Mouse (Mus musculus) liver, embryonic 15.5 days (tissue): ENCODE results near the gene Unc79. TPM values are rescaled to one million over a fixed set of nuclear protein-coding genes. Genes with fewer than 3 reads are reported as not detected.

Source experiments
- ATAC-seq: fragments of 200-750 bp; cut with Nextera tagmentation; 2 replicates; pipeline ENCODE4 v1.8.0; 2017; ENCODE audit warnings: moderate number of reproducible peaks, mild to moderate bottlenecking, moderate library complexity; ENCODE audit not compliant: insufficient read depth
- H3K27ac ChIP-seq: fragments of 300-500 bp; sonication (generic); replicated peaks from 2 replicates; pipeline ENCODE4 v1.5.1; 2015; ENCODE audit warnings: mild to moderate bottlenecking, inconsistent platforms
- H3K27me3 ChIP-seq: fragments of 300-500 bp; sonication (generic); 2 replicates; pipeline ENCODE4 v1.6.1; 2015; ENCODE audit warnings: mild to moderate bottlenecking, inconsistent platforms
- H3K36me3 ChIP-seq: fragments of 300-500 bp; sonication (generic); replicated peaks from 2 replicates; pipeline ENCODE4 v1.6.1; 2015; ENCODE audit warnings: moderate library complexity, mild to moderate bottlenecking, inconsistent platforms
- H3K4me1 ChIP-seq: fragments of 300-500 bp; sonication (generic); replicated peaks from 2 replicates; pipeline ENCODE4 v1.6.1; 2015; ENCODE audit warnings: inconsistent platforms
- H3K4me2 ChIP-seq: fragments of 300-500 bp; sonication (generic); 2 replicates; pipeline ENCODE4 v1.6.1; 2015; ENCODE audit warnings: moderate library complexity, mild to moderate bottlenecking, inconsistent platforms
- H3K4me3 ChIP-seq: fragments of 300-500 bp; sonication (generic); replicated peaks from 2 replicates; pipeline ENCODE4 v1.5.1; 2015; ENCODE audit warnings: mild to moderate bottlenecking, inconsistent platforms
- H3K9ac ChIP-seq: fragments of 300-500 bp; sonication (generic); 2 replicates; pipeline ENCODE4 v1.6.1; 2015; ENCODE audit warnings: moderate library complexity, mild to moderate bottlenecking, inconsistent platforms
- H3K9me3 ChIP-seq: fragments of 300-500 bp; sonication (generic); replicated peaks from 2 replicates; pipeline ENCODE4 v1.6.1; 2016; ENCODE audit warnings: inconsistent platforms
- WGBS: fragments of 180-500 bp; shearing (Covaris S2); methylation state at CpG from one replicate; pipeline ENCODE4 v1.1.7; 2015; ENCODE audit warnings: mixed read lengths; ENCODE audit not compliant: insufficient replicate concordance; 5-methylcytosine and 5-hydroxymethylcytosine counted together
- polyA plus RNA-seq: library from polyadenylated mRNA; unstranded; fragments of >200 nt; fragmentation: Nextera tagmentation; extraction: Ambion mirVana; gene quantifications from 2 replicates; pipeline ENCODE4 v1.2.1, GENCODE M21; 2015

Unc79 gene
- polyA plus RNA-seq = 0.01 TPM in 1 of 2 replicates, not detected in the other

DNA sequence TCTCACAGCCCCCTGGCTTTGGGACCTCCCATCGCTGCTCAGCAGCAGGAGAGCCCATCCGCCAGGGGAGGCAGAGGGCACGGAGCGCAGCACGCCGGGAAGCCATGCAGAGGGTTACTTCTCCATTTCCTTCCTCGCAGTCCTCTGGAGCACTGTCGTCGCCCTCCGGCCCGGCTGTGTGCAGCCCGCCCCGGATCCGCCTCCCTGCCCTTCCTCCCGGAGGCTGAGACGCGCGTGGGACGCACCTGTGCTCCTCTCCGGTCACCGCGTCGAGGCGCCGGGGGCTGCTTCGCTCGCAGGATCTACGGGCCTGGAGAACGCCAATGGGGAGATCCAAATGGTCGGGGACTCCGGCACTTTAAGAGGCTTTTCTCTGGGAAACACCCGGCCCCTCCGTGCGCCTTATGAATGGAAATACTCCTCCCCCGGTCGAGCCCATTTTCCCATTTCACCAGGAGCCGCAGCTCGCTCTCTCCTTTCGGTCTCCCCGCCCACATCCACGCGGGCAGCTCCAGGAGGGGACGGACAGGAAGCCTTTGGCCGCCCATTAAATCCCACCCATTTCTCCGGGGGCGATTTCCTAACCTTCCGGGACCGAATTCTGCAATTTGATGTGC, at the start of gene Unc79:
TSS of gene Unc79 (plus strand) at position 82 of the 617 bp plus-strand sequence.
- H3K4me2 ChIP-seq = peak within 1 kb of the TSS; percentile 68
- H3K9me3 ChIP-seq = no peaks in the 10 kb centered on the region
- WGBS = under 1% methylated on average over 48 of the region's 48 CpGs
- no peak within 1 kb of the TSS for H3K9ac ChIP-seq
- H3K4me3 ChIP-seq = peak within 1 kb of the TSS; percentile 50
- no peak; the same call in 1 of the 2 replicates for ATAC-seq
- H3K4me1 ChIP-seq = no peaks in the 10 kb centered on the region
- H3K27me3 ChIP-seq = peaks cover 35% of the 10 kb centered on the region
- H3K36me3 ChIP-seq = no peaks in the 10 kb centered on the region
- no peak within 1 kb of the TSS for H3K27ac ChIP-seq

DNA sequence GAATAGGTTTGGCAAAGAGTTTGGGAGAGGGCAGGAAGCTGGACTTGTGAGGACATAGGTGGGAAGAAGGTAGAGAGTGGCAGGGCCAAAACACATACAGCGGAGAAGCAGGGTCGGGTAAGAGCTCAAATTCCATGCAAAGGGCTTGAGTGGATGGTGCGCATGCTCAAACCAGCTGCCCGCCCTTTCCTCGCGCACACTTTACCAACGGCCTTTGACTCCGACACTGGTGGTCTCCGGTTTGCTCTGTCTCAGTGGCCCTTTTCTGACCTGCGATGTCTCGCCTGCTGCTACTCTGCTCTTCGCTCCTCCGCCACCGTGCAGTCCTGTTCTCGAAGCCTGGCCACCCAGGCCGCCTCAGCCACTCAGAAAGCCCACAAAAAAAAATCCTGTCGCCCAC, 49.6 kb upstream of the Unc79 start, which contains the start of gene Cox8c:
TSS of gene Cox8c (plus strand) at position 226 of the 400 bp plus-strand sequence.
- Histone ChIP-seq H3K27me3 (no peaks in the 10 kb centered on the region), H3K9ac (no peak within 1 kb of the TSS), H3K36me3 (no peaks in the 10 kb centered on the region), H3K9me3 (no peaks in the 10 kb centered on the region), H3K27ac (no peak within 1 kb of the TSS), H3K4me3 (no peak within 1 kb of the TSS), H3K4me2 (no peak within 1 kb of the TSS), H3K4me1 (no peaks in the 10 kb centered on the region)
- ATAC-seq = no peak
- 87% methylated on average over 17 of the region's 17 CpGs for WGBS

DNA sequence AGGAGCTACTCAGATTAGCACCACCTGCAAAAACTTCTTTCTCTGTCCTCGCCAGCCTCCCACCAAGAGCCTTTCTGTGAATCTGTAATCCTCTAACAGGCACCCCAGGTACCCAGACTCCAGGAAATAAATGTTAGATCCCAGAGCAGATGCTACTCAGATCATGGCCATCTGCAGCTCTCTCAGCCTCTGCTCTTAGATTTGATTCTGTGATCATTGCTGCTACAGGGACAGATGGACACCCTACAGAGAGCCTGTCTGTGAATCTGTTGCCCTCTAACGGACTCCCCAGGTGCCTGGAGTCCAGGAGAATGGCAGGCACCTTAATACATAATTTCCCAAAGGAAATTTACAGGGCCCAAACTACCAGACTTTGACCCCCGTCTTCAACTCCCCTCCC, 40.5 kb upstream of the Unc79 start:
- H3K4me1 ChIP-seq = no peaks in the 10 kb centered on the region

DNA sequence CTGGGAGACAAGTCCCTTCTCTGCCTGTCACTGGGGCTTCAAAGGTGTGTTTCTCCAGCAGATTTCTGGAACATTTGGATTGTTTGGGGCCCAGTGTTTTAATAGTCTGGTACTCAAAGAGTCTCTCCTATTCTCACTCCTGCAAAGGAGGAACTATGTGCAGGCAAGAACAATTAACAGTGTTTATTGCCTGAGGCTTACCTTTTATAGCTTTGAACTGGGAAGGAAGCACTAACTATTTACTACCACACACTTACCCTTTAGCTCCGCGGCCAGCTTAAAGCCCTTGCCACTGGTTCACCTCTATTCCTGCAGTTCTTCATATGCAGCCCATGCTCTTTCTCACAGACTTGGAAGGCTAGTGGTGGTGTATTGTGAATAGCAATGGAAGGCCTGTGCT, 32.6 kb upstream of the Unc79 start:
- Histone ChIP-seq H3K9ac (no peak overlapping the region), H3K4me3 (no peak overlapping the region), H3K36me3 (no peaks in the 10 kb centered on the region), H3K4me2 (no peak overlapping the region), H3K4me1 (no peaks in the 10 kb centered on the region), H3K9me3 (no peaks in the 10 kb centered on the region), H3K27me3 (no peaks in the 10 kb centered on the region), H3K27ac (no peak overlapping the region)
- no peak for ATAC-seq
- WGBS = 50% methylated on average over 2 of the region's 2 CpGs

More for the DNA sequence above, 40.5 kb upstream of the Unc79 start:
- no peaks in the 10 kb centered on the region for H3K36me3 ChIP-seq
- H3K27ac ChIP-seq = no peak overlapping the region
- WGBS = 42% methylated on average over 3 of the region's 3 CpGs
- ATAC-seq = no peak
- H3K4me2 ChIP-seq = no peak overlapping the region
- H3K9ac ChIP-seq = no peak overlapping the region
- H3K27me3 ChIP-seq = no peaks in the 10 kb centered on the region
- H3K9me3 ChIP-seq = no peaks in the 10 kb centered on the region
- H3K4me3 ChIP-seq = no peak overlapping the region

DNA sequence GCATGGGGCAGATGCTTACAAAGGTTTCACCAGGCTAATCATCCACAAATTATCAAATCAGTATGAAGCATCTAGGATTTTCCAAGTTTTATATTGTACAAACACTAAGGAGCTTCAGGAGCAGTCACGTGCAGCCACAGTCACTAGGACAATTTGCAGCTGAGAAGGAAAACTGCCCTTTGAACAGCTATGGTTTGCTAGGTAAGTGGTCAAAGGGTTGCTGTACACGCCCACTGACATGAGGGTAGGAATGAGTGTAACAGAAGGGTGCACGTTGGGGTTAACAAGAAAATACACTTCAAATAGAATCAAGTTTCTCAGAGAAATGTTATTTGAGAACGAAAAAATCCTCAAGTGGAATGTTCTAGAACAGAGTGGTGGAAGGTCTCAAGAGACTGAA, 18.9 kb upstream of the Unc79 start:
- Histone ChIP-seq H3K27ac (no peak overlapping the region), H3K9me3 (no peaks in the 10 kb centered on the region), H3K36me3 (no peaks in the 10 kb centered on the region), H3K4me1 (no peaks in the 10 kb centered on the region), H3K27me3 (no peaks in the 10 kb centered on the region), H3K4me3 (no peak overlapping the region), H3K4me2 (no peak overlapping the region), H3K9ac (no peak overlapping the region)
- WGBS = 50% methylated on average over 4 of the region's 4 CpGs
- ATAC-seq = no peak

DNA sequence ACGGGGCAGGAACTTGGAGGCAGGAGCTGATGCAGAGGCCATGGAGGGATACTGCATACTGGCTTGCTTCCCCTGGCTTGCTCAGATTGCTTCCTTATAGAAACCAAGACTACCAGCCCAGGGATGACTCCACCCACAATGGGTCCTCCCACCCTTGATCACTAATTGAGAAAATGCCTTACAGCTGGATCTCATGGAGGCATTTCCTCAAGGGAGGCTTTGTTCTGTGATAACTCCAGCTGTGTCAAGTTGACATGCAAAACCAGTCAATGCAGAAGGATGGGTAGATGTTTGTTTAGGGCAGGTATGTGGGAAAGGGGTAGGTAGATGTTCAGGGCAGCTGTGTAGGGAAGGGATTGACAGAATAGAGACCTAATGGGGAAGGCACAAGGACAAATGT, 18.3 kb upstream of the Unc79 start:
- Histone ChIP-seq H3K9ac (no peak overlapping the region), H3K36me3 (no peaks in the 10 kb centered on the region), H3K27me3 (no peaks in the 10 kb centered on the region), H3K4me2 (no peak overlapping the region), H3K4me3 (no peak overlapping the region), H3K27ac (no peak overlapping the region), H3K4me1 (no peaks in the 10 kb centered on the region), H3K9me3 (no peaks in the 10 kb centered on the region)
- 34% methylated on average over 1 of the region's 1 CpGs for WGBS
- no peak for ATAC-seq

DNA sequence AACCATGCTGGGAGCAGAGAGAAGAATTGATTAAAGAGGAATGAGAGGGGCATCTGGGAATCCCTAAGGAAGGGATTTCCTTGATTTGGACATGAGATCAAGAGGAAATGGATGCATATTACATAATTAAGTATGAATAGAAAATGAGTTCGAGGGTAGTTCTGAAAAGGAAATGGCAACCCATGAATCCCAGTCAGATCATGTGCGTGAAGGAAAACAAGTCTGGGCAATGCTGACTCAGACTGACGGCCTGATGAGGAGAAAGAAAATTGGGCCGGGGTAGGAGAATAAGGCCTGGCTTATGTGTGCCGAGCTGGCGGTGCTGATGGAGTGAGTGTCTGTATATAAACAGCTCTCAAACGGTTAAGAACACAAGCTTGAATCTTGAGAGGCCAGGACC, 17.9 kb upstream of the Unc79 start:
- Histone ChIP-seq H3K27ac (no peak overlapping the region), H3K27me3 (no peaks in the 10 kb centered on the region), H3K4me3 (no peak overlapping the region), H3K36me3 (no peaks in the 10 kb centered on the region), H3K9ac (no peak overlapping the region), H3K4me2 (no peak overlapping the region), H3K9me3 (no peaks in the 10 kb centered on the region), H3K4me1 (no peaks in the 10 kb centered on the region)
- 59% methylated on average over 7 of the region's 7 CpGs for WGBS
- no peak for ATAC-seq

DNA sequence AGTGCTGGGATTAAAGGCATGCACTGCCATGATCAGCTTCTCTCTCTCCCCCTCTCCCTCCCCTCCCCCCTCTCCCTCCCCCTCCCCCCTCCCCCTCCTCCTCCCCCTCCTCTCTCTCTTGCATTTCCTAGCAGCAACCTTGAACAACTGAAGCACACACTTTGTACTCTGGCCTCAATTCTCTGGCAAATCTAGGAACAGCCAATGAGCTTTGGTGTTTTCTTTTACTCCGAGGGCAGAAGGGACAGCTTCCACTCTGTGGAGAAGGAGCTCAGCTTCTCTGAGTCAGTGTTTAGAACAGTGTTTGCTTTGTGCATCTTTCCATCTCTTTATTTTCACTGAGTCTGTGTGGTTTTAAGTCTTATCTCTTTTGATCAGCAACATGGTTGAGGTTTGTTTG, 12.8 kb upstream of the Unc79 start:
- Histone ChIP-seq H3K9ac (no peak overlapping the region), H3K4me3 (no peak overlapping the region), H3K9me3 (no peaks in the 10 kb centered on the region), H3K4me2 (no peak overlapping the region), H3K4me1 (no peaks in the 10 kb centered on the region), H3K27me3 (no peaks in the 10 kb centered on the region), H3K27ac (no peak overlapping the region), H3K36me3 (no peaks in the 10 kb centered on the region)
- no peak for ATAC-seq
- 23% methylated on average over 1 of the region's 1 CpGs for WGBS

DNA sequence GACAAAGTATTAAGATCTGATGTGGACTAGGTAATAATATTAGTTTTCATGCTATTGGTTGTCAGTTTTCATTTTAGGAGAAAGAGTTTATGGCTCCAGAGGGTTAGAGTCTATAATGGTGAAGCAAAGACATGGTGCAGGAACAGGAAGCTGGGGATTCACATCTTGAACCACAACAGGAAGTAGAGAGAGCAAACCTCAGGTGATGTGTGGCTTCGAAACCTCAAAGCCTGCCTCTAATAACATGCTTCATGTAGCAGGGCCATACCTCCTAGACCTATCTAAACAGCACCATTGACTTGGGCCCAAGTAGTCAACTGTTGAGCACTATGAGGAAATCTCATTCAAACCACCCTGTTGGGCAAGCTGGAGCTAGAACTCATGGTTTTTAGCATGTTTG, 3.1 kb upstream of the Unc79 start:
- H3K36me3 ChIP-seq = no peaks in the 10 kb centered on the region
- H3K9me3 ChIP-seq = no peaks in the 10 kb centered on the region
- H3K27ac ChIP-seq = no peak overlapping the region
- H3K4me2 ChIP-seq = no peak overlapping the region
- 35% methylated on average over 1 of the region's 1 CpGs for WGBS
- no peak overlapping the region for H3K4me3 ChIP-seq
- ATAC-seq = no peak
- no peaks in the 10 kb centered on the region for H3K4me1 ChIP-seq
- H3K27me3 ChIP-seq = peaks cover 35% of the 10 kb centered on the region
- H3K9ac ChIP-seq = no peak overlapping the region

DNA sequence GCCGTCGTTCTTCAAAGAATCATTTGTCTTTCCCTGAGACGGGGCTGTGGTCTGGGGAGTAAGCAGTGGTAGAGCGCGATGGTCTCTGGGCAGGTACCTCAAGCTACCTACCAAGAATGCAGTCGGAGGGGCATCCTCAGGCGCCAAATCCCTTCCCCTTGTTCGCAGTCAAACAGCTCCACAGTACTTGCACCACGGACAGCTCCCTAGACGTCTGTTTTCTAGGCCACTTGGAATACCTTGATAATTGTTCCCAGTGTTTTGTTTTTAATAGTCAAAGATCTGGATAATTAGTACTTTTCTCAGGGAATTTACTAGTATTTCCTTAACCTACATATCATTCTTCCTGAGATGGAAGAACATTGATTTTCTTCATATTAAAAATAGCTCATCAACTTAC, 833 bp upstream of the Unc79 start:
- Histone ChIP-seq H3K9me3 (no peaks in the 10 kb centered on the region), H3K27me3 (peaks cover 35% of the 10 kb centered on the region), H3K4me2 (no peak overlapping the region), H3K4me1 (no peaks in the 10 kb centered on the region), H3K4me3 (no peak overlapping the region), H3K36me3 (no peaks in the 10 kb centered on the region), H3K9ac (no peak overlapping the region), H3K27ac (no peak overlapping the region)
- WGBS = 27% methylated on average over 10 of the region's 10 CpGs
- no peak for ATAC-seq

DNA sequence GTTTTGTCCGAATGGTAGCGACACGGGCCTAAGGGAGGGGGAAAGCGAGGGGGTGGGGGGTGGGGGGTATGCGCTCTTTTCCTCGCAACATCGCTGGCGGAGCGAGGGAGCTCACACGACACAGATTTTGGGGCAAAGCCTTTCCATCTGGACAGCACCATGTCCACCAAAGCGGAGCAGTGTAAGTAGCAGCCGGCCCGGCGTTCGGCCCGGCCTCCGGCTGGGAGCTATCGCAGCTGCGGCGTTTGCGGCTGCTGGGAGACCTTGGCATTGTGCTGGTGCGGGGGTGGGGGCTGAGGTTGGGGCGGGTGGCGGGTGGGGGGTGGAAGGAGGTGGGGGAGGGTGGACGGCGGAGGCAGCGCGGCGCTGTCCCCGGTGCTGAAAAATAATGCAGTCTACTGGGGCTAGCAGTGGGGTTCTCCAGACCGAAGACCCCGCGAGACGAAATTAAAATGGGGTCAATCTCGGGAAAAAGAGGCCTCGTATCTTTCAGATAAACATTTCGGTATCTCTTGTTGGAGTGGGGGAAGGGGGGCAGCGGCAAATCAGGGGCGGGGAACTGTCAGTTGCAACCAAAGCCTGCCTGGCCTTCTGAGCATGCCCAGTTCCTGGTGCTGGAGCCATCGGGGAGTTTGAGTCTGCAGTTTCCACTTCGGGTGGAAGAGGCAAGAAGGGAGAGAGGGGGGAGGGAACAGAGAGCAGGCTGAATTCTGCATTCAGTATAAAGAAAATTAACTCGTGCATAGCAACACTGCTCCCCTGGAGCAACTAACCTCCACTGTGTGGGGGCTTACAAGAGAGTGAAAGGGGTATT, 943 bp downstream of the Unc79 start:
- Histone ChIP-seq H3K4me3 (peak overlapping the region; percentile 50), H3K4me1 (no peaks in the 10 kb centered on the region), H3K9me3 (no peaks in the 10 kb centered on the region), H3K36me3 (no peaks in the 10 kb centered on the region), H3K27ac (no peak overlapping the region), H3K27me3 (peaks cover 35% of the 10 kb centered on the region), H3K9ac (no peak overlapping the region), H3K4me2 (peak overlapping the region; percentile 68)
- ATAC-seq = no peak
- under 1% methylated on average over 42 of the region's 42 CpGs for whole genome bisulfite sequencing
